Mouse (Mus musculus): ENCODE measurements around the gene Apol7e. TPM values are rescaled to one million over a fixed set of nuclear protein-coding genes. Genes with fewer than 3 reads are reported as not detected.

Apol7e gene
- total RNA-seq, 1 experiment, result 0.13 TPM

GRCm38 (mm10) chr15:77756081-77756480, 57.4 kb downstream of the Apol7e start:
- no peaks in the 10 kb centered on the region for H3K9me3 ChIP-seq (ENCODE audit: control insufficient read depth, insufficient read depth, low read depth, low read length)
- DNase-seq (ENCODE audit: low read depth, low spot score), result no peak
- H3K4me3 ChIP-seq (ENCODE audit: insufficient read depth in 1 of 2, low read depth in 1 of 2, low read length in 2 of 2, poor library complexity in 1 of 2, severe bottlenecking in 1 of 2), result no peak overlapping the region
- in situ Hi-C loops (cut with MboI; ENCODE audit: low sequenced_read_pairs in 2 of 2, unreplicated experiment in 2 of 2), result no loop called here
- peaks cover 0 to 5% of the 10 kb centered on the region in 2 experiments; a peak in 1 of 4 replicates for H3K4me1 ChIP-seq (ENCODE audit: control insufficient read depth in 2 of 2, insufficient read depth in 2 of 2, low read length in 2 of 2, poor library complexity in 1 of 2)
- H3K9ac ChIP-seq (ENCODE audit: insufficient read depth, low read depth, low read length, poor library complexity, severe bottlenecking), result no peak overlapping the region
- no peak for TF ChIP-seq ZNF384 (IDR thresholded peaks at IDR 0.05; ENCODE audit: low read depth, low read length)
- TF ChIP-seq ZC3H11A (IDR thresholded peaks at IDR 0.05; ENCODE audit: borderline replicate concordance, low read depth, low read length), result no peak
- no peak overlapping the region for H3K27ac ChIP-seq (ENCODE audit: insufficient read depth, low read depth, low read length, poor library complexity, severe bottlenecking)
- H3K36me3 ChIP-seq (ENCODE audit: control insufficient read depth, insufficient read depth, low read length, poor library complexity, severe bottlenecking), result peaks cover 6% of the 10 kb centered on the region; the same call in 1 of the 2 replicates

GRCm38 (mm10) chr15:77756848-77757247, 58.2 kb downstream of the Apol7e start, which contains the start of gene Apol8:
TSS of gene Apol8 (minus strand) at chr15:77757003.
- Histone ChIP-seq H3K27ac (ENCODE audit: insufficient read depth, low read depth, low read length, poor library complexity, severe bottlenecking) (no peak within 1 kb of the TSS), H3K4me1 (ENCODE audit: control insufficient read depth in 2 of 2, insufficient read depth in 2 of 2, low read length in 2 of 2, poor library complexity in 1 of 2) (peaks cover 0 to 7% of the 10 kb centered on the region in 2 experiments; a peak in 1 of 4 replicates), H3K4me3 (ENCODE audit: insufficient read depth in 1 of 2, low read depth in 1 of 2, low read length in 2 of 2, poor library complexity in 1 of 2, severe bottlenecking in 1 of 2) (no peak within 1 kb of the TSS), H3K9ac (ENCODE audit: insufficient read depth, low read depth, low read length, poor library complexity, severe bottlenecking) (no peak within 1 kb of the TSS), H3K9me3 (ENCODE audit: control insufficient read depth, insufficient read depth, low read depth, low read length) (no peaks in the 10 kb centered on the region), H3K36me3 (ENCODE audit: control insufficient read depth, insufficient read depth, low read length, poor library complexity, severe bottlenecking) (peaks cover 14% of the 10 kb centered on the region)
- peak; percentile 48 for DNase-seq (ENCODE audit: low read depth, low spot score)
- in situ Hi-C loops (cut with MboI; ENCODE audit: low sequenced_read_pairs in 2 of 2, unreplicated experiment in 2 of 2), result no loop called here
- TF ChIP-seq CHD2 (IDR thresholded peaks at IDR 0.05; ENCODE audit: low read depth, low read length), result no peak
- TF ChIP-seq ZC3H11A (IDR thresholded peaks at IDR 0.05; ENCODE audit: borderline replicate concordance, low read depth, low read length), result no peak
- TF ChIP-seq MAFK (IDR thresholded peaks at IDR 0.05; ENCODE audit: insufficient read depth, low read depth, low read length), result no peak

GRCm38 (mm10) chr15:77757586-77758226, 59.0 kb downstream of the Apol7e start:
- H3K9ac ChIP-seq (ENCODE audit: insufficient read depth, low read depth, low read length, poor library complexity, severe bottlenecking), result no peak overlapping the region
- TF ChIP-seq HCFC1 (IDR thresholded peaks at IDR 0.05; ENCODE audit: borderline replicate concordance, insufficient read depth, low read length) (no peak), CHD2 (IDR thresholded peaks at IDR 0.05; ENCODE audit: low read depth, low read length) (no peak), ZNF384 (IDR thresholded peaks at IDR 0.05; ENCODE audit: low read depth, low read length) (no peak), ZC3H11A (IDR thresholded peaks at IDR 0.05; ENCODE audit: borderline replicate concordance, low read depth, low read length) (no peak), MAFK (IDR thresholded peaks at IDR 0.05; ENCODE audit: insufficient read depth, low read depth, low read length) (no peak)
- in situ Hi-C loops (cut with MboI; ENCODE audit: low sequenced_read_pairs in 2 of 2, unreplicated experiment in 2 of 2), result no loop called here
- H3K9me3 ChIP-seq (ENCODE audit: control insufficient read depth, insufficient read depth, low read depth, low read length), result no peaks in the 10 kb centered on the region
- H3K4me1 ChIP-seq (ENCODE audit: control insufficient read depth in 2 of 2, insufficient read depth in 2 of 2, low read length in 2 of 2, poor library complexity in 1 of 2), result peaks cover 0 to 9% of the 10 kb centered on the region in 2 experiments; a peak in 1 of 4 replicates
- H3K27ac ChIP-seq (ENCODE audit: insufficient read depth, low read depth, low read length, poor library complexity, severe bottlenecking), result no peak overlapping the region
- H3K36me3 ChIP-seq (ENCODE audit: control insufficient read depth, insufficient read depth, low read length, poor library complexity, severe bottlenecking), result peaks cover 20% of the 10 kb centered on the region
- DNase-seq (ENCODE audit: low read depth, low spot score), result peak; percentile 19
- H3K4me3 ChIP-seq (ENCODE audit: insufficient read depth in 1 of 2, low read depth in 1 of 2, low read length in 2 of 2, poor library complexity in 1 of 2, severe bottlenecking in 1 of 2), result no peak overlapping the region

- H3K27ac ChIP-seq (ENCODE audit: insufficient read depth, low read depth, low read length, poor library complexity, severe bottlenecking), result no peak overlapping the region
- H3K9me3 ChIP-seq (ENCODE audit: control insufficient read depth, insufficient read depth, low read depth, low read length), result no peaks in the 10 kb centered on the region
- TF ChIP-seq ZC3H11A (IDR thresholded peaks at IDR 0.05; ENCODE audit: borderline replicate concordance, low read depth, low read length) (no peak), ZNF384 (IDR thresholded peaks at IDR 0.05; ENCODE audit: low read depth, low read length) (no peak), HCFC1 (IDR thresholded peaks at IDR 0.05; ENCODE audit: borderline replicate concordance, insufficient read depth, low read length) (no peak)
- H3K36me3 ChIP-seq (ENCODE audit: control insufficient read depth, insufficient read depth, low read length, poor library complexity, severe bottlenecking), result peaks cover 41% of the 10 kb centered on the region
- H3K9ac ChIP-seq (ENCODE audit: insufficient read depth, low read depth, low read length, poor library complexity, severe bottlenecking), result no peak overlapping the region
- H3K4me1 ChIP-seq (ENCODE audit: control insufficient read depth in 2 of 2, insufficient read depth in 2 of 2, low read length in 2 of 2, poor library complexity in 1 of 2), result peaks cover 0 to 8% of the 10 kb centered on the region in 2 experiments; a peak in 1 of 4 replicates
- in situ Hi-C loops (cut with MboI; ENCODE audit: low sequenced_read_pairs in 2 of 2, unreplicated experiment in 2 of 2), result no loop called here
- no peak for DNase-seq (ENCODE audit: low read depth, low spot score)
- H3K4me3 ChIP-seq (ENCODE audit: insufficient read depth in 1 of 2, low read depth in 1 of 2, low read length in 2 of 2, poor library complexity in 1 of 2, severe bottlenecking in 1 of 2), result no peak overlapping the region; a peak in 1 of 4 replicates
These were observed 61.4 kb downstream of the Apol7e start for GRCm38 (mm10) chr15:77760037-77760436.

- in situ Hi-C loops (cut with MboI; ENCODE audit: low sequenced_read_pairs in 2 of 2, unreplicated experiment in 2 of 2), result no loop called here
- peaks cover 0 to 6% of the 10 kb centered on the region in 2 experiments; a peak in 1 of 4 replicates for H3K4me1 ChIP-seq (ENCODE audit: control insufficient read depth in 2 of 2, insufficient read depth in 2 of 2, low read length in 2 of 2, poor library complexity in 1 of 2)
- no peak for TF ChIP-seq CHD2 (IDR thresholded peaks at IDR 0.05; ENCODE audit: low read depth, low read length)
- no peak for TF ChIP-seq HCFC1 (IDR thresholded peaks at IDR 0.05; ENCODE audit: borderline replicate concordance, insufficient read depth, low read length)
- no peak for TF ChIP-seq MAFK (IDR thresholded peaks at IDR 0.05; ENCODE audit: insufficient read depth, low read depth, low read length)
- no peak for TF ChIP-seq ZC3H11A (IDR thresholded peaks at IDR 0.05; ENCODE audit: borderline replicate concordance, low read depth, low read length)
- TF ChIP-seq ZNF384 (IDR thresholded peaks at IDR 0.05; ENCODE audit: low read depth, low read length), result no peak
- DNase-seq (ENCODE audit: low read depth, low spot score), result no peak
- no peak overlapping the region for H3K27ac ChIP-seq (ENCODE audit: insufficient read depth, low read depth, low read length, poor library complexity, severe bottlenecking)
- no peak overlapping the region for H3K4me3 ChIP-seq (ENCODE audit: insufficient read depth in 1 of 2, low read depth in 1 of 2, low read length in 2 of 2, poor library complexity in 1 of 2, severe bottlenecking in 1 of 2)
- no peaks in the 10 kb centered on the region for H3K9me3 ChIP-seq (ENCODE audit: control insufficient read depth, insufficient read depth, low read depth, low read length)
- H3K36me3 ChIP-seq (ENCODE audit: control insufficient read depth, insufficient read depth, low read length, poor library complexity, severe bottlenecking), result peaks cover 51% of the 10 kb centered on the region
- H3K9ac ChIP-seq (ENCODE audit: insufficient read depth, low read depth, low read length, poor library complexity, severe bottlenecking), result no peak overlapping the region
These were observed 62.4 kb downstream of the Apol7e start for GRCm38 (mm10) chr15:77761083-77761482.

Measured in ES-E14 (cell line).